Mouse (Mus musculus) adrenal gland, postnatal 10 days (tissue): ENCODE results near the gene Adamtsl1. TPM values are rescaled to one million over a fixed set of nuclear protein-coding genes. Genes with fewer than 3 reads are reported as not detected.

Experiments
- DNase-seq: peaks from one replicate; pipeline ENCODE4 v3.0.0; 2021; ENCODE audit warnings: mixed read lengths
- total RNA-seq, 2 experiments: library from RNA; stranded (reverse); gene quantifications; 2 replicates each; pipeline ENCODE4 v1.2.3; 2021

Gene Adamtsl1
- total RNA-seq, 2 experiments from 2014 or later: 9.5 to 13.3 TPM

DNA sequence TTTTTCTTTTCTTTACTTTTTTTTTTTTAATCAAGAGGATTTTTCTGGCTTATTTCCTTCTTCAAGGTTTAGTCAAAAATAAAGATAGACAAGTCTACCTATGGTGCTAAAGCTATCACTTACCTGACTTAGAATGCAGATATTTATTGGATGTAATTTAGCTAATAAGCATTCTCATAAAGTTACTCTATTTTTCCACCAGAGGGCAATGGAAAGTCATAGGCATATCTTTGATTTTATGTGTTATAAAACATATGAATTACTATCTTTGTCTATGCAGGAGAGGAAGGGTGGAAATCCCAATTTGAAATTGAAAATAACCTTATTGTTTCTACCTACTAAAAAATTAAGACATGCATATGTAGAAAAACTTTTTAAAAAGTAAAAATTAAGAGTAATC, 418.2 kb downstream of the Adamtsl1 start:
- DNase-seq: no peak

DNA sequence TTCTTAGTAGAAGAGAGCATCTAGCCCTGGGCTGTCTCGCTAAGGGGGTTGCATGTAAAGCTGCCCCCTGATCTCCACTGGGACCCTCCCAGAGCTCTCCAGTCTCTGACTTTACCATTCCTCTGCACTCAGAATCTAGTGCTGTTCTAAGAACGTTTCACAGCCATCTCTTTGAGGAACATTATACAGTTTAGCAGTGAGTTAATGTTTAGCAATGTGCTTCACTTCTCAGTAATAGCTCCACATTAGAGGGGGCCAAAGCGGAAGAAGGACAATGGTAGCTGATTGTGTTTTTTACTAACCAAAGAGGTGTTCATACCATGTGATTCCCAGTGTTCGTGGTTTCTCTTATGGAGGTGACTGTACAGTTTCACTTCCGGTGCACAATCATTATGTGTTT, 425.5 kb downstream of the Adamtsl1 start:
- no peak for DNase-seq

DNA sequence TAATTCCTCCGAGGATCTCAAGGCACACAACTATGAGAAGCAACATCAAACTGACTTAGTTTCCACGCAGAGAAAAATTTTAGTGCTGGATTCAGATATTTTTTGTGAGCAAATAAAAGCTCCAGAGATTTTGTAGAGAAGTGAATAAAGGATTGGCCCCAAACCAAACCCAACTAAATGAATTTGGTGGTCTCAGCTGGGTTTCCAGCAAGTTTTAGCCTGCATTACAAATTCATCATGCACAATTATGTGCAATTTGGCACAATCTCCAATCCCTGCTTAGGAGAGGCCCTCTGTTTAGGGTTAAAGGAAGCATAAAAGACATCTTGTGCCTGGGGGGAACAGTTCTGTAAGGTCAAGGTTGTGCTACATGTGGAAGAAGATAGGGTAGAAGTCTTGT, 427.9 kb downstream of the Adamtsl1 start:
- no peak for DNase-seq

DNA sequence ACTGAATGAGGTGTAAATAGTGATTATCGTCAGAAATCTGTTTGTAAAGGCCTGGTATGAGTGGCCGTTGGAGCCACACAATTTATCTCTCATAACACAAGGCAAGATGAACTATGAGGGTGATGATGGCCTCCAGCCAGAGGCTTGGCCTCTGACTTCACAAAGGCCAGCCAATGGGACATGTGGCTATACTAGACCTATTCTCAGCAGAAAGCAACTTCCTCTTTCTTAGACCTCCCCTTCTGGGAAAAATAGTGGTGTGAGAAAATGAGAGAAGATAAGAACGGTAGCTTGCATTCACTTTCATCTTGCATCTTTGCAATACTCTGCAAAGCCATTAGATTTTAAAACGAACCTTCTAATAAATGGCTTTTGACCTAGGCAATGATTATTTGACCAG, 439.6 kb downstream of the Adamtsl1 start:
- peak; percentile 2 for DNase-seq

DNA sequence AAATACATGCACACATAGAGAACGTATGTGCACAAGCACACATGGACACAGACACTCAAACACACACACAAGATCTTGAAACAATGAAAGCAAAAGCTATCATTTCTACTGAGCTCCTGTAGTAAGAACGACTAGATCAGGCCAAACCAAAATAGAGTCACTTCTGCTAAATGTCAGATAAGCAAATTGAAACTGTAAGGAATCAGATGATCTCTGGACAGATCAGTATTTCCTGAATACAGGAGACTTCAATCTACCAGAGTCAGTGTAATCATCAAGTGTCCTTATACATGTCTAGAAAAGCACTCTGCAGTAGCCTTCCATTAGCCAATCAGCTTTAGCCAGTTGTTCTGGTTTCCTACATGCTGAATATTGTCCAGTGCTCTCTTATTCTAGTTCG, 441.4 kb downstream of the Adamtsl1 start:
- DNase-seq: no peak

DNA sequence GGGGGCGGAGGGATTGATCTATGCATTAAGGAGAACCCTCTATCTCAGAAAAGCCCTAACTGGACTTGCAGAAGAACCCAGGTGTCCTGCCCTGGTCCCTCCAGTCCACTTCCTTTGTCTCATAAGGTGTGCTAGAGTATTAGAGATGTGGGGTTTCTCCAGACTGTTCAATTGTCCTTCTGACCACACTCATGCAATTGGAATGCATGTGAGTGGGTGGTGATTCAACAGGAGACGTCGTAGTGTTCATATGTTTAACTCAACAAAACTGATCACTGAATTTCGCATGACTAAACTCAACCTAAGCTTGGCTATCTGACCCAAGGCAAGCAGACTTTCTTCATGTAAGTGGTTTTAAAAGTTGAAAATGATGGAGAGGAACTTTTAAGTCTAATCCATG, 443.3 kb downstream of the Adamtsl1 start:
- DNase-seq: no peak

DNA sequence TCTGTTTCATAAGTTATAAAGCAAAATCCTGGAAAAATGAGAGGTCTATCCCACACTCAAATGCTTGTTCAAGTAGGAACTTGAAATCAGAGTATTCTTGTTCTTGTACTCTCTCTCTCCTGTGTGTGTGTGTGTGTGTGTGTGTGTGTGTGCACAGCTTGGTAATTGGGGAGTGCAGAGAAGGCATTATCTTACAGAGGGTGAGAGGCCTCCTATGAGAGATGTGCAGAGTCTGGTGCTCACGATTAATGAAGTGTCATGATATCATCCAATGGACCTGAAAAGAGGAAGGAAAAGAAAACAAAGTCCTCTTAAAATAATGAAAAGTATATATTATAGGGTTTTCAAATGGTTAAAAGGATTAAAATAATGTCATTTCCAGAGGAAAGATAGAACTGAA, 443.9 kb downstream of the Adamtsl1 start:
- DNase-seq: no peak

DNA sequence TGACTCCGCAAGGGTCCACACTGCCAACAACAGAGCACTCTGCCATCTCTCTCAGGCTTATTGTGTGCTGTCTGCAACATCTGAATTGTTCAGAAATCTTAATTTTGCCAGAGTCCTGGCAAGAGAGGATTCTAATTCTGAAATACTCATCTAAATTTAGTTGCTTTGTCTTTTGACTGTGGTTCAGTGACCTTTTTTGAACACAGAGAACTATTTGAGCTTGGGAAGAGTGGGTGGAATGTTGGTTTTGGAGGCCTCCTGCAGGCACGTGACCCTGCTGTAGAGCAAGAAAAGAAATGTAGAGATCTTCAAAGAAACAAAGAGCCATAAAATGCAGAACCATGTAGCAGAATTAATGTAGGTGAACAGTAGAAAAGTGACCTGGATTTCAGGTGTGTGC, 445.0 kb downstream of the Adamtsl1 start:
- no peak for DNase-seq

DNA sequence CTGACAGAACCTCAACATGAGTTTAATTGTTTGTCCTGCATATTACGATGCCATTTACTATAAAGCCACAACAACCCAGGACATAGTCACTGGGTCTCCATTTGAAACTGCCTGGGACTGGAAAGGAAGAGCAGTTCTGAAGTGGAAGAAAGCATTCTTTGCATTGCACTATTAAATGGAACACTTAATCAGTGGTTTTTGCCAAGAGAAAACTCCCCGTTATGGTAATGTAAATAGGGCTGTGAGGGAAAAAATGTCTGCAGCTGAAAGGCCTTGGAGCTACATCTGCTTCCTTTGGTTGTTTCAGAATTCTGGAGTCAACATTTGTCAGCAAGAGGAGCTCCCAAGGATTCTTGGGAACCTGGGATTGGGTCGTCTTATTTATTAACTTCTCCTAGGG, 462.2 kb downstream of the Adamtsl1 start:
- no peak for DNase-seq

DNA sequence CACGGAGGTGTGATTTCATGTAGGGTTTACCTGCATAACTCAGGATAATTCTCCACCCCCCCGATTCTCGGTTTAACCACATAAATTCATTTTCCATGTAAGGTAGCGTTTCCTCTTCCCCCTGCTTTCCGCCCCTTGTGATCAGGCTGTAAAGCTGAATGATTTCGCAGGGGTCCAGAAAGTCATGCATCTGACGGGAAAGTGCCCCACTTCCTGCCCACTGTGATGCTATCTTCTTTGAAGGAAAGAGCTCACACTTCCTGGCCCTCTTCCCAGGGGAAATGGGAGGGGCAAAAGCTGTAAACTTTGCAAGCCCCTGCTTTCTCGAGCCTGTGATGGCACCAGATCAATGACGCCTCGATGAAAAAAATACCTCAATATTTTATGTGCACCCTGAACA, 465.2 kb downstream of the Adamtsl1 start:
- DNase-seq: no peak

DNA sequence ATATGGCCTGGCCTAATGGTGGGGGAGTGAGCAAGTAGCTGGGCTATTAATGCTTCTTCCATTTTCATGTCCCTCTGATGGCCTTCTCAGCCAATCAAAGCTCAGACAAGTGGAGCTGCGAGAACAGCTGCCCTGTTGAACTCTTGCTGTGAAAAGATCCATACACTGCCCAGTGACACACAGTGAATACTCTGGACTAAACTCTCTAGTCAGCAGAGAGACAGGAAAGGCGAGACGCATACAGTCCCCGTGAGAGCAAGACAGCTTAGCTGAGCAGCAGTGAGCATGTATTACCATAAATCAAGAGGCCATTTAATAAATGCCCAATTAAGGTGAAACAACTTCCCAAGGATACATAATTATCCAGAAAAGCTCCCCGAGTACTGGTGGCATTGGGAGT, 492.6 kb downstream of the Adamtsl1 start:
- DNase-seq: no peak

DNA sequence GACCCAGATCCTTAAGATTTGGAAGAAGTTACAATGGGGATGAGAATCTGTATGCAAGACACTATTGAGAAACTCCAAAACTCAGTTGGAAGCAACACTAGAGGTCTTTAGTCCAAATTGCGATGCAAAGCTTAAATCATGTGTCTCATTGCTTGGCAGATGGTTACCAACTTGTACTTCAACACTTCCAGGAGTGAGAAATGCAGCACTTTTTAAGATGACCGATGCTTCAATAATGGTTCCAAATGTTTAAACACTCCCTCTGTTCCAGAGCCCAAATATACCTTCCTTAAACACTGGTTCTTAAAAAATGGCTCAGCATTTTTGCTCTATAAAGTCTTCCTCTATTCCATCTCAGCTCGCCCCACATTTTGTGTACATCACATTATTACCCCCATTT, 499.7 kb downstream of the Adamtsl1 start:
- no peak for DNase-seq

DNA sequence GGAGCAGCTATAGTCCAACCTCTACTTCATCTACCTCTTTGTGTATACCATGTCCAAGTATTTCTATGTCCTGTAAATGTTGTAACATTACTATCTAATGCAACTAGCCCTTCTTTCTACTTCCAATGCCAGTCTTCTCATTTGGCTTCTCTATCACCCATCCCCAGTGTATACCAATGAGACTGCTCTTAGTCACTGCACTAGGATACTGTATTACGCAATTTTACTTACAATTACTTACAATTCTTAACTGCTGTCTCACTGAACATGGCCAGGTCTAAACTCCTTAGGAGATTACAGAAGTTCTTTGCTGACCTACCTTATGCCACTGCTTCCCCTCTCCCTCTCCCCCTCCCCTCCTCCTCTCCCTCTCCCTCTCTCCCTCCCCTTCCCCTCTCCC, 505.0 kb downstream of the Adamtsl1 start:
- DNase-seq: no peak

DNA sequence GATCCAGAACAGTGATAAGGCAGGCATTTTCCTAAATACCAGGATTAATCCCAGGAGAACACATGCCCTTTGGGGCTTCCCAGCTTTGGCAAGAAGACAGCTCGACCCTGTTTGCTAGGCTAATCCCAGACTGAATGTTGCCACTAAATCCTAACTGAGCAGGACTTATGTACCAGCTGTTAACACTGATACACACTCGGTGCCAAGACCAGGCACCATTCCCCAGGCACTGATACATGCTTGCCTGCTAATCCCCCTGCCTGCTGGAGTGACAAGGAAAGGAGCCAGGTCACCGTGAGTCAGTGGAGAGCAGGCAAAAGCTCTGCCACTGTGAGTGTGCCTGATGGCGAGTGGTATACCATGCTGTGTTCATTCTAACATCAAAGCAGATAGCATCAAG, 505.6 kb downstream of the Adamtsl1 start:
- DNase-seq: peak; percentile 14

DNA sequence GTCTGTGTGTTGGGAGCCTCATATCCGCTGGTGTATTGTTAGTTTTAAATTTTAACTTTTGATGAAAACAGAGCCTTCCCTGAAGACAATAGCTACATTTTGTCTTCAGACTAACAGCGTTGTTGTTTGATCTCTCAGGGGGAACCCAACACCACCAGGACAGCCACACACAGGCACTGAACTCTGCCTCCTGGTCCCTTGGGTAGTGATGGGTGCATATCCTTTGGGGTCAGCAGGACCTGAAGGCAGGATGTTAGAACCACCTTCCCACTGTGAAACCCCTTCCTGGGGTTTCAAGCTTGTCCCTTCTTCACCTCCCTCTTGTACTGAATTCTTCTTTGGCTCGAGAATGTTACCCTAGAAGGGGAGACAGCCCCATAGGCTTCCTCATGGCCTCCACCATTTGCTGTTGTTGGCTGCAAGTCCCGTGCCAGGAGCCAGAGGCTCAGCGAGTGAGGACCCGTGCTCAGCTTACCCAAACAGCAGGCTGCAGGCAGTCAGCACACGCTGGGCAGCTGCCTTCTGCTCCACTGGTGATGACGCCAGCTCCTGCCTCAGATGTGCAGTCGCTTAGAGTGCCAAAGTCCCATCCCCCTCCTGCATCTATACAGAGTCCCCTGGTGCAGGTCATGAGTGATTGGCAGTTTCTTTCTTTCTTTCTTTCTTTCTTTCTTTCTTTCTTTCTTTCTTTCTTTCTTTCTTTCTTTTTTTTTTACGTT, 506.6 kb downstream of the Adamtsl1 start:
- DNase-seq: peak; percentile 13

DNA sequence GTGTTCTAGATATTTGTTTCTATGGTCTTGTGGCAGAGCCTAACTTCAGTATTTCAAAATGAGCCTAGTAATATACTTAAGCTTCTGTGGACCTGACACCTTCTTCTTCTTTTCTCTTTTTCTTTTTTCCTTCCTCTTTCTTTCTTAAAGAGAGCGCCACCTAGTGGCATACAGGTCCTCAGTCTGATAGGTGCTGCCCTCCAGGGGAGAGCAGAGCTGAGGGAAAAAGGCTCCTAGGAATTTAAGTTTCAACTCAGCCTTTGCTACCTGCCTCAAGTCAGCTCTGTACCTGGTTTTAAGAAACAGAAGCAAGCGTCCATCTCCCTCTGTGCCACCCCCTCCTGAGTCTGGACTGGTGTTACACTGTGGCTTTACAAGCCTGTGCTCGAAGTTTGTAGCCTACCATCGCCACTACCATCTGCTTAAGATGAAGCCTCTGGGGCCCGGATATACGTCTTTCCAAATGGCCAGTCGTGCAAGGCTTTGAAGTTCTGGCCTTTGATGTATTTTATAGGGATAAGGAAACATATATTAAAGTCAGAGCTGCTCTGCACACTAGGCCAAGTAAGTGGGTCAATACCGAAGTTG, 510.7 kb downstream of the Adamtsl1 start:
- DNase-seq: peak; percentile 55

DNA sequence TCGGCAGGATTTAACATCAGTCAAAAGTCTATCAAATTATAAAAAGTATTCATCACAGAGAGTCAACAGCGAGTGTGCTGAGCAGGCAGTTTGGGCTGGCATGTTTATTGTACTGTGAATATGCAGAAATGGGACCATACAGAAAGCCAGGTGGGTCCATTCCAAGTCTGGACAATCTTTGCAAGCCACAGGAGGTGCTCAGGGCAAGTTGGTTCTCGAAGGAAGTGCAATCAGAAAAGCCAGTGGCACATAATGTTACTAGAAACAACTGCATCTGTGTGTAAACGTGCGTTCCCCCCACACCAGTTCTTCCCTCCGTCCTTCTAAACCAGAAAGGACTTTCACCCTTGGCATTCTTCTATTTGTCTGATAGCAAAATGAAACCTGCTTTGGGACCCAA, 515.5 kb downstream of the Adamtsl1 start:
- DNase-seq: peak; percentile 17

DNA sequence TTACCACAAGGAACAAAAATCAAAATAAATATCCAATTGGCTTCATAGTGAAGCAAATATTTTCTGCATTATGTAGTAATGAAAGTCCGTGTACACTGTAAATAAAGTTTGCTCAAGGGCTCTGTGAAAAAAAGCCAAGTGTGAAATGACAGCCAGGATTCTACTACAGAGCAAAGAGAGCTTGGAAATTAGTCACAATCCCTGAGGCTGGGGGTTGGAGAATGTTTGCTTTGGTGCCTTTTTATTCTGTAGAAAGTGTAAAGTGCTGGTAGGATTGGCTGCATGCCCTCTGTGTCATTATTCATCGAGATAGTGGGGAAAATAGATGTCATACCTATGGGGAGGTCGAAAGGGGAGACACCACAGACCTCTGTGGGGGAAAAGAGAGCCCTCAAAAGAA, 516.2 kb downstream of the Adamtsl1 start:
- peak; percentile 57 for DNase-seq

DNA sequence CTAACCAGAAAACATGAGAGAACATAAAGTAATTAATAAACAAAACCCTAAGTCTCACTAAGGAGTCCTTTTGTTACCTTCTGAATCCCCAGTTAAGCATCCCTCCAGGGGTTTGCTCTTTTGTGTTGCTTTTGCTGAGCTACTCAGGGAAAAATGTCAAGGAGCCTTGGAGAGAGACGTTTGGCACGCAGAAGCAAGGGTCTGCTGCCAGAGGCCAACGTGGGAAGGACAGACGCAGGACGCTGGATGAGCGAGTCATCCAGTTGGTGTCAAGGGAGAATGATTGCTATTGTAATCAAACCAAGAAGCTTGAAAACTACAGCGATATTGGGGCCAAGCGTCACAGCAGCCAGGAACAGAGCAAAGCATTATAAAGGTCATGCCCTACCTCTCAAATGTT, 517.1 kb downstream of the Adamtsl1 start:
- DNase-seq: peak; percentile 80

DNA sequence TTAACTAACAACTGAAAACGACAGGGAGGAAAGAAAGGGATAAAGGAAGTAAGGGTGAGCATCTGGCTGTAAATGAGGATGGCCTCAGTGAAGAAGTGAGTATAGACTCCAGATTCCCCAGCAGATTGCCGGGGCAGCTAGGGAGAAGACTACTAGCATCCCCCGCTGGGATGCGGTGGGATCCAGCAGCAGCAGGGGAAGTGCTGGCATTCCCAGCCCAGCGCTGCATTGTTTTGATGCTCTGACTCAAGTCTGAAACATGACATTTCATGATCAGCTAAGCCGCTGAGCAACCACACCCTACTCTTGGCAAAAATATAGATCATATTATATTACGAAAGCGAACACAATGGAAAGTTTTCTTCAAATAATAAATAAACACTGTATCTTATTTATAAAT, 526.9 kb downstream of the Adamtsl1 start:
- DNase-seq: no peak

DNA sequence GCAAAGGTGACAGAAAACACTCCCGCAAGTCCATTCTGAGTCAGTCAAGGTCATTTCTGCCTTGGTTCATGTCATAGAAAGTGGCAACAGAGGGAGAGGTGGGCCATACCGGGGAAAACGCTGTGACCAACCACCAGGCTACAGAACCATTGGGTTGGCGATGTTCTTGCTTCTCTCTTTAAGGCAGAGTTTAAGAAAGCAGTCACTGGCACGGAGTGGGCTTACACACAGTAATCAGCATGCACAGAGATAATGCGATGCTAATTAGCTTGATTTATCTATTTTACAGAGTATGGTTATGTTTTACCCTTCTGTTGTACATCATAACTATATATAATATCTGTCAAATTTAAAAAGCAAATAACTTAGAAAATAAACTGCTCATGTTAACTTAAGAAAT, 531.5 kb downstream of the Adamtsl1 start:
- DNase-seq: no peak

DNA sequence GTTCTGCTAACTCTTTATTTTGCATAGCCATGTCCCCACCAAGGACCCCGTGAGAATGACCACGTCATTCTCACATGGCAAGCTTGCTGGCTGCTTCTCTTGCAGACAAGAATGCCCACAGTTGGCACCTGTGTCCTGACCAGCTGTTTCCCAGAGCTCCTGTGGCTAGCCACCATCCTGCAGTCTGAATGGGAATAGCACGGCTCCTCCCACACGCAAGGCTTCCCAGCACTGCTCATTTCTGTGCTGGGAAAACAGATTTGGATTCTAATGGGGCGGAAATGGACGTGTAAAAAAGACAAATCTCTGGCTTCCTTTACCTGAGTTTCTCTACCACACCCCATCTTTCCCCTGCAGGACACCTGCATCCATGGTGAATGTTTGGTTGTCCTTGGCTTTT, 531.9 kb downstream of the Adamtsl1 start:
- no peak for DNase-seq

DNA sequence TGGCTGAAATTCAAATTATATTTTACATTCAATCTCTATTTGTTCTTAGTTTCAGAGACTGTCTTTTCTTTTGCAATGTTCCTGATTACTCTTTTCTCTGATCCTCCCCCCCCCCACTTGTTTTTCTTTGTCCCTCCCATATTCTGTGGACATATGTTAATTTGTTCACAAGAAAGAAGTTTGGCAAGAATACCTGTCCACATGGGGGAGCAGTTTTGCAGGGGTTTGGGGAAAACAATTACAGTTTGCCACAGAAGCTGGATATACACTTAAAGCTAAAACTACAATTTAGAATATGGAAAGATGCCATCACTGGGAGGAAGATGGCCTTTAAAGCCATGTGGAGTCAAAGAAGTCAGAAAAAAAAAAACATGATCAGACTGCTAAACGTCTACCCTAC, 532.9 kb downstream of the Adamtsl1 start:
- DNase-seq: peak; percentile 24

DNA sequence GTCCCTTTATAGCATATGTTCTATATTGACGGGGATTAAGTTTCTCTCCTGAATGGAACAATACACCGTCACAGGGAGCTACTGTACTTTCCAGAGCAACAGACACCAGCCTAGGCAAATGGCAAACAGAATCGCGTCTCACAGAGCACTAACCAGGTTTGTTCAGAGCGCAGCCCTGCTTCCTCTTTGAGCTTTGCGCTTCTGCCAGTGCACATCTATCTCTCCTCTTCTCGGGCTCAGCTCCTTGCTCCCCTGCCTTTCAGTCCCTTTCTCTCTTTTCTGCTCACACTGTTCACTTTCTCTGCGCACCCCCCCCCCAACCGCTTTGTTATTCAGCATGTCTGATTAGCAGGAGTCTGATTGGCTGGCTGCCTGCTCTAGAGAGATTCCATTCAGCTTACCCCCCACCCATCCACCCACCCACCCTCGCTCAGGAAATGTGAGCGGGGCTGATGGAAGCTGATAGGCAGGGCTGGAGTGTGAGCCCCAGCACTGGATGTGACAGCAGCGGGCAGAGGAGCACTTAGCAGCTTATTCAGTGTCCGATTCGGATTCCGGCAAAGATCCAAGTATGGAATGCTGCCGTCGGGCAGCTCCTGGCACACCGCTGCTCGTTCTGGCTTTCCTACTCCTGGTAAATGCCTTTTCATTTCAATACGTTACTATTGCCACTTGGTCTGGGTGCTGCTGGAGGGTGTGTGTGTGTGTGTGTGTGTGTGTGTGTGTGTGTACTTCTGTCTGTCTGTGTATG, 539.7 kb downstream of the Adamtsl1 start:
- DNase-seq: peak; percentile 70
